Mouse (Mus musculus) testis, adult 2 months (tissue): ENCODE results near the gene Tfrc. TPM values are rescaled to one million over a fixed set of nuclear protein-coding genes. Genes with fewer than 3 reads are reported as not detected.

ENCODE experiments used
- H3K27ac ChIP-seq: fragments of 200-500 bp; 2 replicates; pipeline ENCODE4 v1.5.1; 2012; ENCODE audit warnings: low read depth, low read length; ENCODE audit not compliant: control insufficient read depth, insufficient read depth
- H3K27me3 ChIP-seq: fragments of 200-500 bp; 2 replicates; pipeline ENCODE4 v1.6.1; 2012; ENCODE audit warnings: mild to moderate bottlenecking, low read length, moderate library complexity; ENCODE audit not compliant: control insufficient read depth, insufficient read depth
- H3K36me3 ChIP-seq: fragments of 200-500 bp; 2 replicates; pipeline ENCODE4 v1.6.1; 2012; ENCODE audit warnings: mild to moderate bottlenecking, low read length; ENCODE audit not compliant: control insufficient read depth, insufficient read depth
- H3K4me1 ChIP-seq: fragments of 200-500 bp; 2 replicates; pipeline ENCODE4 v1.6.1; 2012; ENCODE audit warnings: low read length; ENCODE audit not compliant: control insufficient read depth, insufficient read depth
- H3K4me3 ChIP-seq: fragments of 200-500 bp; 2 replicates; pipeline ENCODE4 v1.5.1; 2012; ENCODE audit warnings: low read depth, mild to moderate bottlenecking, low read length, moderate library complexity, mixed read lengths; ENCODE audit not compliant: control insufficient read depth
- CTCF ChIP-seq: fragments of 200-500 bp; IDR thresholded peaks from 2 replicates; pipeline ENCODE4 v1.5.1; 2012; ENCODE audit warnings: low read depth, mild to moderate bottlenecking, inconsistent platforms, low read length, moderate library complexity; ENCODE audit not compliant: control insufficient read depth, insufficient read depth, insufficient replicate concordance
- POLR2A ChIP-seq: fragments of 200-500 bp; IDR thresholded peaks from 2 replicates; pipeline ENCODE4 v1.6.1; 2012; ENCODE audit warnings: low read depth, mild to moderate bottlenecking, inconsistent platforms, low read length, moderate library complexity; ENCODE audit not compliant: control insufficient read depth
- polyA plus RNA-seq: library from polyadenylated mRNA; depleted of rRNA; stranded (reverse); fragments of >200 nt; gene quantifications from 2 replicates; pipeline ENCODE4 v1.2.3, GENCODE M21; 2012

Tfrc gene
- polyA plus RNA-seq, 1 experiment = 5.5 TPM

- peaks cover 34% of the 10 kb centered on the region for H3K4me1 ChIP-seq
- TF ChIP-seq CTCF (no peak), POLR2A (peak; percentile 50; the same call in 1 of the 2 replicates)
- H3K36me3 ChIP-seq = no peaks in the 10 kb centered on the region
- peak within 1 kb of the TSS; percentile 73 for H3K27ac ChIP-seq
- H3K4me3 ChIP-seq = peak within 1 kb of the TSS; percentile 87
- H3K27me3 ChIP-seq = no peaks in the 10 kb centered on the region
Measured at GRCm38 (mm10) chr16:32643661-32644061, 34.9 kb downstream of the Tfrc start, which contains the start of gene Tnk2. Gene Tnk2, plus strand, starts transcription at chr16:32643874.

- H3K27ac ChIP-seq = peak overlapping the region; percentile 73
- peak overlapping the region; percentile 87 for H3K4me3 ChIP-seq
- H3K4me1 ChIP-seq = peaks cover 34% of the 10 kb centered on the region
- no peaks in the 10 kb centered on the region for H3K36me3 ChIP-seq
- TF ChIP-seq CTCF (no peak), POLR2A (no peak)
- no peaks in the 10 kb centered on the region for H3K27me3 ChIP-seq
Measured at GRCm38 (mm10) chr16:32644069-32644800, 35.5 kb downstream of the Tfrc start.

GRCm38 (mm10) chr16:32644801-32645170 lies 36.1 kb downstream of the Tfrc start:
- TF ChIP-seq CTCF = no peak
- no peak; the same call in 1 of the 2 replicates for TF ChIP-seq POLR2A
- Histone ChIP-seq H3K27me3 (no peaks in the 10 kb centered on the region), H3K4me3 (peak overlapping the region; percentile 87), H3K36me3 (no peaks in the 10 kb centered on the region), H3K27ac (peak overlapping the region; percentile 73), H3K4me1 (peaks cover 34% of the 10 kb centered on the region)

- Histone ChIP-seq H3K27ac (peak overlapping the region; percentile 33), H3K4me1 (peaks cover 34% of the 10 kb centered on the region), H3K36me3 (no peaks in the 10 kb centered on the region), H3K27me3 (no peaks in the 10 kb centered on the region), H3K4me3 (peak overlapping the region; percentile 87)
- no peak for TF ChIP-seq CTCF
- no peak; the same call in 1 of the 2 replicates for TF ChIP-seq POLR2A
Measured at GRCm38 (mm10) chr16:32645361-32645914, 36.7 kb downstream of the Tfrc start.

GRCm38 (mm10) chr16:32646014-32646413 lies 37.3 kb downstream of the Tfrc start:
- Histone ChIP-seq H3K4me1 (peaks cover 34% of the 10 kb centered on the region), H3K4me3 (peak overlapping the region; percentile 87), H3K36me3 (no peaks in the 10 kb centered on the region), H3K27me3 (no peaks in the 10 kb centered on the region), H3K27ac (no peak overlapping the region)
- TF ChIP-seq POLR2A = no peak
- TF ChIP-seq CTCF = no peak

GRCm38 (mm10) chr16:32647712-32648111 lies 39.0 kb downstream of the Tfrc start:
- H3K27ac ChIP-seq = no peak overlapping the region
- no peaks in the 10 kb centered on the region for H3K36me3 ChIP-seq
- TF ChIP-seq POLR2A (no peak), CTCF (no peak)
- no peaks in the 10 kb centered on the region for H3K27me3 ChIP-seq
- peaks cover 21% of the 10 kb centered on the region for H3K4me1 ChIP-seq
- no peak overlapping the region for H3K4me3 ChIP-seq

GRCm38 (mm10) chr16:32650461-32650860 lies 41.7 kb downstream of the Tfrc start:
- no peak overlapping the region for H3K4me3 ChIP-seq
- H3K4me1 ChIP-seq = peaks cover 10% of the 10 kb centered on the region
- no peak overlapping the region for H3K27ac ChIP-seq
- no peaks in the 10 kb centered on the region for H3K36me3 ChIP-seq
- no peak for TF ChIP-seq POLR2A
- no peak for TF ChIP-seq CTCF
- no peaks in the 10 kb centered on the region for H3K27me3 ChIP-seq
